Mouse (Mus musculus): ENCODE data around the gene Tmod3. TPM values are rescaled to one million over a fixed set of nuclear protein-coding genes. Genes with fewer than 3 reads are reported as not detected.

Tmod3 gene
- total RNA-seq, 2 experiments from 2014 or later: 59.3 to 66.2 TPM

DNA sequence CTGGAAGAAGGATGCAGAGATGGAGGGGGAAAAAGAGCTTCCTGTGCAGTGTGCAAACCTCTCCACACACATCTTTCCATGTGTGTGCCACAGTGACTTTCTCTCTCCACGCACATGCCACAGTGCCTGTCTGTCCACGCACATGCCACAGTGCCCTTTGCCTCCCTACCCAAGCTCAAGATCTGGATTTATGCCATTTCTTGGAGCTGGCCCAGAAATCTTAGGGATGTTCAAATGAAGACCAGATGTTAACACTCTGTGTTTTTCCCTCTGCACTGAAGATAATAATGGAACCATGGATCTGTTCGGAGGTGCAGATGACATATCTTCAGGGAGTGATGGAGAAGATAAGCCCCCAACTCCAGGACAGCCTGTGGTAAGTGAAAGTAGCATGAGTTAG, 111.4 kb downstream of the Tmod3 start:
- no peak for DNase-seq (ENCODE audit: extremely low spot score in 1 of 2, low spot score in 2 of 2)
- intact Hi-C loops (cut with DNase I): loop anchor here (10.0 kb wide), 1 partner anchor 163 kb away; no protein-coding TSS in a partner anchor

Other genes starting within 250 kb of the Tmod3 start
- under 1 TPM in 1 of 2 experiments, not detected in 1; 0.36 TPM for gene Bcl2l10, start 211.9 kb downstream of the Tmod3 start, total RNA-seq (2021)
- 10 to 100 TPM; 86.7 to 89.3 TPM for gene Mapk6, start 149.7 kb downstream of the Tmod3 start, total RNA-seq (2021)
- gene Leo1, start 118.1 kb downstream of the Tmod3 start, total RNA-seq (2021): 10 to 100 TPM; 26.9 to 29.0 TPM
- 100 to 1,000 TPM; 495 to 501 TPM for gene Tmod2, start 51.7 kb upstream of the Tmod3 start, total RNA-seq (2021)
- gene Lysmd2, start 66.1 kb upstream of the Tmod3 start, total RNA-seq (2021): 10 to 100 TPM; 46.1 to 50.2 TPM
- 100 to 1,000 TPM; 254 to 258 TPM for gene Scg3, start 124.4 kb upstream of the Tmod3 start, total RNA-seq (2021)
- gene Bmp5, start 215.7 kb upstream of the Tmod3 start, total RNA-seq (2021): 1 to 10 TPM; 1.8 to 1.9 TPM

Data from left cerebral cortex, postnatal 10 days (tissue).